Mouse (Mus musculus) frontal cortex, postnatal 25 days (tissue): Measurements from ENCODE around the gene Trappc6b.

ENCODE experiments used
- DNase-seq, 2 experiments: peaks; one replicate each; pipeline ENCODE4 v3.0.0; 2022; ENCODE audit warnings: low spot score in 2 of 2

Trappc6b gene

DNA sequence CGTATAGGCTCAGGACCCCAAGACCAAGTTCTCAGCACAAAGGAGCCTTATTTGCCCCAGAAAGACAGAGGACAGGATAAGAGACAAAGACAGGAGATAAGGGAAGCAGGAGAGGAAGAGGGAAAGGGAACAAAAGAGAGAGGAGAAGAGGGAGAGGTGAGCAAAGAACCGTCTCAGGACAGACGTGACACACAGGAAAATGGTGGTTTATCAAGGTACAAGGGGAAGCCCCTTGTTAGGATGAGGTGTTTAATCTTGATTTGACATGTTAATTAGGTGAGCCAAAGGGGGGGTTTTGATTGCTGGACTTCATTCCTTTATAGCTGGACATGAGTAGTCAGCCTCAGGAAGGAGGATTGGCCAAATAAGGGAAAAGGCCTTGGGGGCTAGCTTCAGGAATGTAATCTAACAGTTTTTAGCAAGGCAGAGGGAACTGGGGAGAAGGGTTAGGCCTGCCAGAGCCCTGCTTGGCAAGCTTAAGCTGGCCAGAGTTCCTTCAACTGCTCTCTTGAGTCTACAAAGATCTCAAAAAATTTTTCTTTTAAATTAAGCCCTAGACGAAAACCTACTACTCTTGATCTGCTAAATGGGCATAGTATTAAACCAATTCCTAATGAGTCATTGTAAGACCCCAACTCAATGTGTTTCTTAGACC is 5.9 kb downstream of the Trappc6b start:
- DNase-seq: no peak

GRCm38 (mm10) chr12:59053976-59054375 is 7.3 kb downstream of the Trappc6b start:
- no peak for DNase-seq

DNA sequence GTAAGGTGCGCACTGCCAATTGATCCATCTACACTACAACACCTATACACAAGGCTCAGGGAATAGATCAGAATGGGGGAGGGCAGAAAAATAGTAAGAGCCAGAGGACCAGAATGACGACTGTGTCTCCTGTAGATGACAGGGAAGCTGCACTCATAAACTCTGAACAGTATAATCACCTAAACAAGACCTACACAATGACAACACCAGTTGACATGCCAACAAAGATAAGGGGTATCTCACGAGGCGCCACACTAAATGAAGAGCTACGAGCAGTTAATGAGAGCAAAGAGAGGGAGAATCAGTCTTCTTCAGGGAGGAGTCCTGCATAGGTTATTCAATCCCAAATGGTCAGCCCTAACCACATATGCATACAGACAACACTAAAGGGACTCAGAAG is 8.1 kb downstream of the Trappc6b start:
- DNase-seq: no peak

DNA sequence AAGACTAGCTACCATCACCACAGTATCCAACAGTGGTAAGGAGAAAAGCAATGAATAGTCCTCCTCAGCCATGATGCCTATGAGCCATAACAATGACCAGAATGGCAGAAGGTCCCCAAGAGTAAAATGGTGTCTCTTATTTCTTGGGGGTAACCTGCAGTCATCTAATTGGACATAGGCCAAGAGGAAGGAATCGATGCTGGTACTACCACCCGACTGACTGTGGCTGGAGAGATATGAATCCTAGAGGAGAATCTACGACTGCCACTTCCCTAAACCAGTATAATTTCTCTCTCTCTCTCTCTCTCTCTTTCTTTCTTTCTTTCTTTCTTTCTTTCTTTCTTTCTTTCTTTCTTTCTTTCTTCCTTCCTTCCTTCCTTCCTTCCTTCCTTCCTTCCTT is 8.8 kb downstream of the Trappc6b start:
- no peak for DNase-seq

GRCm38 (mm10) chr12:59040851-59041250 is 20.4 kb downstream of the Trappc6b start:
- DNase-seq: no peak

- DNase-seq: no peak
Measured at GRCm38 (mm10) chr12:59039971-59040844, 21.1 kb downstream of the Trappc6b start.

- DNase-seq: no peak
Measured at GRCm38 (mm10) chr12:59039162-59039970, 21.9 kb downstream of the Trappc6b start.

GRCm38 (mm10) chr12:59032101-59032500 is 29.2 kb downstream of the Trappc6b start:
- no peak for DNase-seq

DNA sequence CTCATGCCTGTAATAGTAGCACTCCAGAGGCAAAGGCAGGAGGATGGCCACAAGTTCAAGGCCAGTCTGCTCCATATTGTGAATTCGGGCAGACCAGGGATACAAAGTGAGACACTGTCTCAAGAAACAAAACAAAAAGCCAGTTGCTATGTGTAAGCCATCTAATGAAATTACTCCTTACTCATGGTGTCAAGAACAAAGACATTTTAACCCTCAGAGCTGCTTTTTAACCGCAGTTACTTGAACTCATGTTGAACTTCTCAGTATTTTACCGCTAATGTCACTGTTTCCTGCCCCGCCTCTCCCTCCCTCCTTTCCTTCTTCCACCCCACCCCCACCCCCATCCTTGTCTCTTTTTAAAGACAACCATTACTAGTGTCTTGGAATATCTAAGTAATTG is 40.0 kb downstream of the Trappc6b start:
- no peak for DNase-seq

DNA sequence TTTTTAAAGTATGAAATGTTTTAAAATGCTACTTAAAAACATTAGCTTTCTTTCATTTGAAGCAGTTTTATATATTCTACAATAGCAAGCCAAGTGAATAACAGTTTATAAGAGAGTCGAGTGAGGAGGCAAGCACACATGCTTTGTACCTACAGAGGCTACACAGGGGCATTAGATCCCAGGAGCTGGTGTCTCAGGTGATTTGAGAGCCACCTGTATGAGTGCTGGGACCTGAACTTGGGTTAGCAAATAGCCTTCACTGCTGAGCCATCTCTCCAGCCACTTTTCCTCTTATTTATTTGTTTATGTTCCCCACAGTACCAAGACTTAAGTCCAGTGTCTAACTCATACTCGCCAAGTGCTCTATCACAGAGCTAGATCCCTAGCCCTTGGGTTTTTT is 41.4 kb downstream of the Trappc6b start:
- no peak for DNase-seq

DNA sequence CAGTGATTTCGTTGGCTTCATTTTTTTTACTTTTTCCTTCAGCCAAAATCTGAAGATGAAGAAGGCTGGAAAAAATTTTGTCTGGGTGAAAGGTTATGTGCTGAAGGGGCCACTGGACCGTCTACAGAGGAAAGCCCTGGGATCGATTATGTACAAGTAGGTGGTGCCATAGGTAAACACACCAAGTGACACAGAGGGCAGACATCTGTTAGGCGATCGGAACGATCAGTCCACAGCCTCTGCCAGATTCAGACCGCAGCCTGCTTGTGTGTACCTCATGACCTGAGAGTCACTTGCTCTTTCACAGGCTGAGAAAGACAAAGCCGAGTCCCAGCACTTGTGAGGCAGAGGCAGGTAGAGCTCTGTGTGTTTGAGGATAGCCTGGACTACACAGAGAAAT is 43.3 kb downstream of the Trappc6b start:
- DNase-seq: no peak

- DNase-seq: peak; percentile 74 to 83
Measured at GRCm38 (mm10) chr12:59013234-59013633, 48.0 kb downstream of the Trappc6b start, which contains the start of gene Gemin2. Gene Gemin2 (plus strand): TSS chr12:59013393.

DNA sequence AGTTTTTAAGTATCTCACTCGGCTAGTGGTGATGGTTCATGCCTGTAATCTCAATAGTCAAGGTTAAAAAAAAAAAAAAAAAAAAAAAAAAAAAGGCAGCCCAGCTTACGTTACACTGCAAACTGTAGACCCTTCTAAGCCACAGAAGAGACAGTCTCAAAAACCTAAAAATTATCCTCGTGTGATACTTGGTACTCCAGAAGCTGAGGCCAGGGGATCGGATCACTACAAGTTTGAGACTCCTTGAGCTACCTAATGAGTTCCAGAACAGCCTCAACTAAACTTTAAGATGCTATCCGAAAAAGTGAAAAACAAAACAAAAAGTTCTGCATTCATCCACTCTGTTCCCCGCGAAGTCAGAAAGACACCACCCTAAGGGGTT is 48.6 kb downstream of the Trappc6b start:
- DNase-seq: no peak

DNA sequence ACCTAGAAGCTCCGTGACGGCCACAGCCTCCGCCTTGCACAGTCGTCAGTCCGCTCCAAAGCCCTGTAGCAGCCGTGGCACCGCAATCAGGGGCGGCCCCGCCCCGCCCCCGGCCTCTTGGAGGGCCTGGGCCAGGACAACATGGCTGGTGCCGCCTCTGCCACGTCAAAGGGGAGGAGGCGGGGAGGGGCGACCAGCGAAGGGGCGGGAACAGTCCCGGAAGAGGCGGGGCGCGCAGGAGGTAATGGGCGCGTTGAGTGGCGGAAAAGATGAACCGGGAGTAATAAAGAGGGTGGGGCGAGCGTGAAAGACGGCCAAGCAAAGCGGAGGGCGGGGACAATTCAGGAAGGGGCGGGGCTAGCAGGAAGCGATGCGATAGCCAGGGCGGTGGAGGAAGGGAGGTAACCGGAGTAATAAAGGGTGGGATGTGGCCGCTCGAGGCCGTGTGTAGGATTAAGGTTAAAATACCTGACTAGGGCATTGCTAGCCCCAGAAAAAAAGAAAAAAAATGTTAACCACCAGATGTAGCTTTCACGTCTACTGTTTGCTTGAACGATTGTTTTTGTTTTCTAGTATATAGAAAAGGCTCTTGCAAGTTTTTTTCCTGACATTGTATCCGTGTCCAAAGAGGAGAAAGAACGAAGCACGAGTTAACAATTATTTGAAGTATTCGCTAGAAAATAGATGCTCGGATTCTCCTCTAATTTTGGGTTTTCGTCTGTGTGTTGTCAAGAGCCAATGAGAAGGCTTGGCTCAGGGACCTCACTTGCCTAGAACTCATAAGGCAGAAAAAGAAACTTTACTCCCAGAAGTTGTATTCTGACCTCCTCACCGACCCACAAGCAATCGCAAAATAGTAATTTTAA is 49.2 kb downstream of the Trappc6b start, which contains the start of gene Sec23a:
Sec23a (minus strand) TSS at position 174 of the 866 bp plus-strand sequence.
- peak; percentile 90 to 94 for DNase-seq

- DNase-seq: no peak
Measured at GRCm38 (mm10) chr12:59011275-59011843, 49.9 kb downstream of the Trappc6b start.

DNA sequence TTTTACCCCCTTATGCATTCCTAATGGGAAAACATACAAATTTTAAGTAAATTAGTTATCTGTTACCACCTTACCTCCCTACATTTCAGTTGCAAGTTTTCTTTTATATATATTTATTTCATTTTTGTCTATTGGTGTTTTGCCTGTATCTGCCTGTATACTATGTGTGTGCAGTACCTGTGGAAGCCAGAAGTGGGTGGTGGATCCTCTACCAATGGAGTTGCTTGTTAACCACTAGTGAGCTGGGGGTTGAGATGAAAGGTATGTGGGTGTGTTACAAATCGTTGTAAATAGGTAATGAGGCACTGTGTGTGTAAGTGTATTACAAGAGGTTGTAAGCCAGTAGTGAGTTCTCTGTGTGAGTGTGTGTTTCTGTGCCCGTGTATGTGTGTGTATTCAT is 50.8 kb downstream of the Trappc6b start:
- no peak for DNase-seq
